In the genomic region with DNA sequence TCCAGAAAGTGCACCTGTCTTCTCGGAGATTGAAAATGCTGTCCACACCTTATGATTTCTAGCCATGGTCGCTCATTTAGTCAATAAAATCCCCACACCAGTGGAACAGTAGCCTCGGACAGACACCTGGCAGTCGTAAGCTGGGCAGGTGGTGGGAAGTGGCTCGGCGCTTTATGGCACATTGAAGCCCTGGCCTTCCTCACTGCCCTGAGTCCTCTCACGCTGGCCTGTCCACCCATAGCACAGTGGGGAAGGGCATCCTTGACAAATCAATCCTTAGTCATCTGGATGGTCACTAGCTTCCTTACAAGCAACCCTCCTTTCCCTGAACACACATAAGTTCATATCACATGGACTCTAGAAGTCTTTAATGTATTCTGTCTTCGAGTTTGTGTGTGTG, we compare ENCODE assay signal across 15 mouse cellular contexts.
A peak's percentile ranks its signal among the peaks of the same experiment; 100 is the strongest.
DNase-seq lines count a peak whose midpoint lies in the region; ATAC-seq lines count a peak whose summit lies in the region.
"Had no signal": no experiment of that assay in that cellular context is flagged by ENCODE, and none has a peak within 500 bp of the region (broad histone marks: within the 10 kb centered on the region; RNA-seq: fewer than 3 reads in every experiment).

No protein-coding gene starts in this region.

- peak; percentile 80 for ATAC-seq in cerebellum, adult (ENCODE audit: insufficient number of reproducible peaks, low FRiP score, low TSS enrichment)
- ATAC-seq: CD4-positive, CD25-positive, alpha-beta regulatory T cell, adult 4 months; forebrain, embryonic 16.5 days; intestine, embryonic 16.5 days had no signal

- DNase-seq in cerebellum, postnatal 4 days (ENCODE audit: low spot score in 2 of 2) = no peak
- DNase-seq in cerebellum, adult 8-10 months = peak; percentile 20
- peak; percentile 55 to 59 for DNase-seq in cerebellum, postnatal 14 days
- DNase-seq in adrenal gland, postnatal 36 days = no peak
- no peak for DNase-seq in thymus, postnatal 10 days (ENCODE audit: low spot score in 2 of 2)
- DNase-seq in heart, adult 8-10 months (ENCODE audit: low spot score) = no peak
- DNase-seq: adrenal gland, postnatal 10 days; B cell, adult 2 months; gastrocnemius, postnatal 10 days; heart, postnatal 36 days; kidney, adult 2 months had no signal

Comparison
In these comparisons a context has a peak if more than half of its experiments do, and no peak if none do; other contexts are left out.
1. DNase-seq: peak in cerebellum, adult 8-10 months (single experiment) and cerebellum, postnatal 14 days (2 of 2); none in cerebellum, postnatal 4 days (0 of 2), adrenal gland, postnatal 36 days (0 of 2), thymus, postnatal 10 days (0 of 2) and heart, adult 8-10 months (single experiment).